Mouse (Mus musculus): ENCODE results near the gene Arhgap17. TPM values are rescaled to one million over a fixed set of nuclear protein-coding genes. Genes with fewer than 3 reads are reported as not detected.

Arhgap17 gene
- polyA plus RNA-seq, 1 experiment, result 171 TPM

GRCm38 (mm10) chr7:123296097-123296496 lies 73.6 kb downstream of the Arhgap17 start:
- Histone ChIP-seq H3K4me3 (ENCODE audit: insufficient read depth, low read length) (no peak overlapping the region), H3K4me1 (ENCODE audit: control insufficient read depth, insufficient read depth, low read length) (no peaks in the 10 kb centered on the region), H3K27ac (ENCODE audit: insufficient read depth, low read depth, low read length) (no peak overlapping the region)
- TF ChIP-seq CTCF (IDR thresholded peaks at IDR 0.05; ENCODE audit: low read depth, low read length), result no peak
- TF ChIP-seq POLR2A (IDR thresholded peaks at IDR 0.05; ENCODE audit: borderline replicate concordance, low read depth, low read length), result no peak

GRCm38 (mm10) chr7:123295423-123295822 lies 74.3 kb downstream of the Arhgap17 start:
- TF ChIP-seq CTCF (IDR thresholded peaks at IDR 0.05; ENCODE audit: low read depth, low read length) (no peak), POLR2A (IDR thresholded peaks at IDR 0.05; ENCODE audit: borderline replicate concordance, low read depth, low read length) (no peak)
- Histone ChIP-seq H3K27ac (ENCODE audit: insufficient read depth, low read depth, low read length) (no peak overlapping the region), H3K4me3 (ENCODE audit: insufficient read depth, low read length) (no peak overlapping the region), H3K4me1 (ENCODE audit: control insufficient read depth, insufficient read depth, low read length) (no peaks in the 10 kb centered on the region)

GRCm38 (mm10) chr7:123293898-123294297 lies 75.8 kb downstream of the Arhgap17 start:
- Histone ChIP-seq H3K27ac (ENCODE audit: insufficient read depth, low read depth, low read length) (no peak overlapping the region), H3K4me3 (ENCODE audit: insufficient read depth, low read length) (no peak overlapping the region), H3K4me1 (ENCODE audit: control insufficient read depth, insufficient read depth, low read length) (no peaks in the 10 kb centered on the region)
- no peak for TF ChIP-seq POLR2A (IDR thresholded peaks at IDR 0.05; ENCODE audit: borderline replicate concordance, low read depth, low read length)
- no peak for TF ChIP-seq CTCF (IDR thresholded peaks at IDR 0.05; ENCODE audit: low read depth, low read length)

- Histone ChIP-seq H3K4me3 (ENCODE audit: insufficient read depth, low read length) (no peak overlapping the region), H3K4me1 (ENCODE audit: control insufficient read depth, insufficient read depth, low read length) (no peaks in the 10 kb centered on the region), H3K27ac (ENCODE audit: insufficient read depth, low read depth, low read length) (no peak overlapping the region)
- no peak for TF ChIP-seq POLR2A (IDR thresholded peaks at IDR 0.05; ENCODE audit: borderline replicate concordance, low read depth, low read length)
Observed at GRCm38 (mm10) chr7:123291942-123292341, 77.8 kb downstream of the Arhgap17 start.

- Histone ChIP-seq H3K4me1 (ENCODE audit: control insufficient read depth, insufficient read depth, low read length) (no peaks in the 10 kb centered on the region), H3K27ac (ENCODE audit: insufficient read depth, low read depth, low read length) (no peak overlapping the region)
Observed at GRCm38 (mm10) chr7:123289176-123289575, 80.5 kb downstream of the Arhgap17 start.

GRCm38 (mm10) chr7:123287903-123288302 lies 81.8 kb downstream of the Arhgap17 start:
- Histone ChIP-seq H3K4me3 (ENCODE audit: insufficient read depth, low read length) (no peak overlapping the region), H3K27ac (ENCODE audit: insufficient read depth, low read depth, low read length) (no peak overlapping the region), H3K4me1 (ENCODE audit: control insufficient read depth, insufficient read depth, low read length) (no peaks in the 10 kb centered on the region)
- TF ChIP-seq CTCF (IDR thresholded peaks at IDR 0.05; ENCODE audit: low read depth, low read length) (no peak), POLR2A (IDR thresholded peaks at IDR 0.05; ENCODE audit: borderline replicate concordance, low read depth, low read length) (no peak)

More at GRCm38 (mm10) chr7:123289176-123289575, 80.5 kb downstream of the Arhgap17 start:
- no peak for TF ChIP-seq CTCF (IDR thresholded peaks at IDR 0.05; ENCODE audit: low read depth, low read length)
- no peak for TF ChIP-seq POLR2A (IDR thresholded peaks at IDR 0.05; ENCODE audit: borderline replicate concordance, low read depth, low read length)
- no peak overlapping the region for H3K4me3 ChIP-seq (ENCODE audit: insufficient read depth, low read length)

- Histone ChIP-seq H3K4me1 (ENCODE audit: control insufficient read depth, insufficient read depth, low read length) (no peaks in the 10 kb centered on the region), H3K4me3 (ENCODE audit: insufficient read depth, low read length) (no peak overlapping the region), H3K27ac (ENCODE audit: insufficient read depth, low read depth, low read length) (no peak overlapping the region)
- TF ChIP-seq CTCF (IDR thresholded peaks at IDR 0.05; ENCODE audit: low read depth, low read length) (no peak), POLR2A (IDR thresholded peaks at IDR 0.05; ENCODE audit: borderline replicate concordance, low read depth, low read length) (no peak)
Observed at GRCm38 (mm10) chr7:123285896-123286295, 83.8 kb downstream of the Arhgap17 start.

- no peaks in the 10 kb centered on the region for H3K4me1 ChIP-seq (ENCODE audit: control insufficient read depth, insufficient read depth, low read length)
- H3K27ac ChIP-seq (ENCODE audit: insufficient read depth, low read depth, low read length), result no peak overlapping the region
- TF ChIP-seq CTCF (IDR thresholded peaks at IDR 0.05; ENCODE audit: low read depth, low read length) (no peak), POLR2A (IDR thresholded peaks at IDR 0.05; ENCODE audit: borderline replicate concordance, low read depth, low read length) (no peak)
- no peak overlapping the region for H3K4me3 ChIP-seq (ENCODE audit: insufficient read depth, low read length)
Observed at GRCm38 (mm10) chr7:123283826-123284225, 85.9 kb downstream of the Arhgap17 start.

- Histone ChIP-seq H3K4me1 (ENCODE audit: control insufficient read depth, insufficient read depth, low read length) (no peaks in the 10 kb centered on the region), H3K27ac (ENCODE audit: insufficient read depth, low read depth, low read length) (no peak overlapping the region), H3K4me3 (ENCODE audit: insufficient read depth, low read length) (no peak overlapping the region)
- TF ChIP-seq POLR2A (IDR thresholded peaks at IDR 0.05; ENCODE audit: borderline replicate concordance, low read depth, low read length), result no peak
- no peak for TF ChIP-seq CTCF (IDR thresholded peaks at IDR 0.05; ENCODE audit: low read depth, low read length)
Observed at GRCm38 (mm10) chr7:123279797-123280196, 89.9 kb downstream of the Arhgap17 start.

GRCm38 (mm10) chr7:123276568-123276967 lies 93.1 kb downstream of the Arhgap17 start:
- Histone ChIP-seq H3K4me1 (ENCODE audit: control insufficient read depth, insufficient read depth, low read length) (no peaks in the 10 kb centered on the region), H3K27ac (ENCODE audit: insufficient read depth, low read depth, low read length) (no peak overlapping the region), H3K4me3 (ENCODE audit: insufficient read depth, low read length) (no peak overlapping the region)
- TF ChIP-seq CTCF (IDR thresholded peaks at IDR 0.05; ENCODE audit: low read depth, low read length) (no peak), POLR2A (IDR thresholded peaks at IDR 0.05; ENCODE audit: borderline replicate concordance, low read depth, low read length) (no peak)

- H3K27ac ChIP-seq (ENCODE audit: insufficient read depth, low read depth, low read length), result no peak overlapping the region
- H3K4me3 ChIP-seq (ENCODE audit: insufficient read depth, low read length), result no peak overlapping the region
- no peaks in the 10 kb centered on the region for H3K4me1 ChIP-seq (ENCODE audit: control insufficient read depth, insufficient read depth, low read length)
- TF ChIP-seq CTCF (IDR thresholded peaks at IDR 0.05; ENCODE audit: low read depth, low read length), result no peak
- TF ChIP-seq POLR2A (IDR thresholded peaks at IDR 0.05; ENCODE audit: borderline replicate concordance, low read depth, low read length), result no peak
Observed at GRCm38 (mm10) chr7:123273056-123273455, 96.7 kb downstream of the Arhgap17 start.

All from bone marrow macrophage, adult 2 months (primary cell).